Mouse (Mus musculus) Patski (cell line): ENCODE results near the gene Kcna5. TPM values are rescaled to one million over a fixed set of nuclear protein-coding genes. Genes with fewer than 3 reads are reported as not detected.

Experiments
- ATAC-seq: fragments of 100-300 bp; one replicate; pipeline ENCODE4 v1.8.0; 2021
- CTCF ChIA-PET: fragments of 350-600 bp; sonication (Branson Sonifier 250); formaldehyde crosslinking; loops from one replicate; lab custom pipeline; 2022; ENCODE audit warnings: inconsistent platforms; lab: Charles Lee
- POLR2A ChIA-PET: fragments of 350-600 bp; sonication (Branson Sonifier 250); formaldehyde crosslinking; loops from one replicate; lab custom pipeline; 2022; ENCODE audit warnings: antibody characterized with exemption, inconsistent platforms; lab: Charles Lee
- DNase-seq: peaks from one replicate; pipeline ENCODE4 v3.0.0-alpha.2; 2011; ENCODE audit warnings: low read depth, low spot score
- H3K27me3 ChIP-seq: fragments of 371-371 bp; one replicate; pipeline ENCODE4 v1.5.1; 2021
- CTCF ChIP-seq: fragments of 100-300 bp; IDR thresholded peaks from one replicate; pipeline ENCODE4 v1.5.1; 2021
- in situ Hi-C: fragments of 300-500 bp; cut with MboI; formaldehyde crosslinking; loops from 3 replicates; pipeline ENCODE4 v1.11.1; 2018; ENCODE audit warnings: low pct_unique_long_range_greater_than_20kb, mixed read lengths
- polyA plus RNA-seq: library from polyadenylated mRNA; unstranded; gene quantifications from one replicate; pipeline ENCODE4 v1.2.3, GENCODE M21; 2021

The Kcna5 gene
- polyA plus RNA-seq, 1 experiment from 2014 or later: 1.4 TPM

DNA sequence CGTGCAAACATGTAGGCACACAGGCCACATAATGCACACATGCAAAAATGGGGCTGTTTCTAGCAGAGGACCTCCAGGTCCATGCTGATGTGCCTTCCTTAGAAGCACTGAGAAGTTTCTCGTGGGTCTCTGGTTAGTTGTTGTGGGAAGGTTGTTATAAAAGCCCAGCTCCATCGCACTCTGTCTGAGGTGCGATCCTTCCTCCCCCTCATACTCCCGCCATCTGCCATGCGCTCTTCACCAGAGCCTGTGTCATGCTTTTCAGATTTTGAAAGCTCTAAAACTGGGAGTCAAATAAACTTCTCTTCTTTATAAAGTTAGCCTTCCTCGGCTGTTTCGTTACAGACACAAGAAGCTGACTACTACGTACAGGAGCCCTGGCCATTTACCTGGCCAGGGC, 32.1 kb upstream of the Kcna5 start:
- no peak for TF ChIP-seq CTCF
- no peaks in the 10 kb centered on the region for H3K27me3 ChIP-seq
- DNase-seq (no peak), ATAC-seq (no peak)
- POLR2A ChIA-PET: no interaction called here
- in situ Hi-C loops: loop anchor here (10.0 to 25.0 kb wide), 2 partner anchors 413 to 770 kb away; no protein-coding TSS in a partner anchor
- CTCF ChIA-PET: interaction anchor here (0.7 to 3.5 kb wide), 3 partner anchors 66 to 138 kb away, joined by 3 to 12 read pairs (median 4); no protein-coding TSS in a partner anchor

DNA sequence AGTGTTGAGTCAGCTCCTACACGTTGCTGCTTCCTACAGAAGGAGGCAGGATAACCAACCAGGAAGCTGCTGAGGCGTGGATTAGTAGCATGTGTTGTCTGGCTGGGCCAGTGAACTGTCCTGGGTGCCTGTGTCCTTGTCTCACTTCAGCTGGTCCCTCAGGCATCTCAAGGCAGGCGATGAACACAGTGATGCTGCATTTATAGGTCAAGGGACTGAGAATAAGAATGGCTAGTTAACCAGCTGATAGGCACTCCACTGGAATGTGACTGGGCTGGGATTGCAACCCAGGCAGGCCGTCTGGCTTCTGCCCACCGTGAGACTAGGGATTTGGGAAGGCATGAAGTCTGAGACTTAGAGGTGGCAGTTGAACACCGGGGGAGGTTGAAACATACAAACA, 29.2 kb upstream of the Kcna5 start:
- ATAC-seq: no peak
- DNase-seq: no peak
- no peaks in the 10 kb centered on the region for H3K27me3 ChIP-seq
- TF ChIP-seq CTCF: no peak
- ChIA-PET CTCF (interaction anchor here (1.1 to 8.0 kb wide), 18 partner anchors 9 to 139 kb away, joined by 3 to 85 read pairs (median 6); no protein-coding TSS in a partner anchor), POLR2A (no interaction called here)
- in situ Hi-C loops: loop anchor here (5.0 to 25.0 kb wide), 3 partner anchors 143 to 773 kb away; no protein-coding TSS in a partner anchor

DNA sequence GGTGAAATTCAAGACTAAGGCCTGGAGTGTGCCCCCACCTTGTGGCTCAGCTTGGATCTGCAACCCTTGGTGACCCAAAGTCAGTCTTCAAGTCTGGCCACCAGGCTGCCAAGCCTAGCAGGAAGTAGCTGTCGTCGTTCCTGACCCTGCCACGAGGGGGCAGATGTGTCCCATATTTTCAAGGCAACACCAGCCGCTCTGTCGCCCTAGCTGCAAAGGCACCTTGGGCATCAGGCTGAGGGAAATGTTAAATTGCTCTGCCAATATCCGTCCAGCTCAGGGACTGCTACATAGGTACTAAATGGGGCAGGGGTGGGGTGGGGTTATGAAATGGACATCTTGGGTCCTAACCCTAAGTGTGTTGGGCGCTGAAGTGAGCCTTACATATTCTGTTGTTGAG, 28.7 kb upstream of the Kcna5 start:
- CTCF ChIA-PET: interaction anchor here (1.1 to 8.0 kb wide), 19 partner anchors 10 to 139 kb away, joined by 3 to 85 read pairs (median 5); no protein-coding TSS in a partner anchor
- in situ Hi-C loops: loop anchor here (5.0 to 25.0 kb wide), 3 partner anchors 143 to 773 kb away; no protein-coding TSS in a partner anchor
- ATAC-seq: peak; percentile 10

DNA sequence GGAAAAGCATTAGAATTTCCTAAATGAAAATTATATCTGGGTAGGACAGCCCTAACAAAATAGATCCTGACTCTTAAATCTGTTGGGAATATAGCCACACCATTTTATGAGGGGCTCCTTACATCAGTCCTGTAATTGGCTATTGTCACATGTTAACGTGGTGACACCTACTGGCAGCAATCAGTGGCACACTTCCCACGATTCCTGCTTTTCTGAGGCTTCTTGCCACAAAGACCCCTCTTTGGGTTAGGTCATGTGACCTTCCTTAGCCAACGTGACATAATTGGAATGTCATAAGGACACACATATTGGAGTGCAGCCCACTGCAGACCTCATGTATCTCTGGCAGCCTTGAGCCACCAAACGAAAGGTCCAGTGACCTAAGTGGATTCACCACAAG, 26.5 kb upstream of the Kcna5 start:
- no peak for ATAC-seq
- DNase-seq: no peak
- in situ Hi-C loops: loop anchor here (5.0 to 25.0 kb wide), 3 partner anchors 146 to 776 kb away; no protein-coding TSS in a partner anchor
- CTCF ChIA-PET: interaction anchor here (1.0 to 8.0 kb wide), 6 partner anchors 11 to 141 kb away, joined by 3 to 85 read pairs (median 15); no protein-coding TSS in a partner anchor
- TF ChIP-seq CTCF: peak; percentile 71
- POLR2A ChIA-PET: no interaction called here
- no peaks in the 10 kb centered on the region for H3K27me3 ChIP-seq

More for the DNA sequence above, 28.7 kb upstream of the Kcna5 start:
- H3K27me3 ChIP-seq: no peaks in the 10 kb centered on the region
- peak; percentile 98 for TF ChIP-seq CTCF
- peak; percentile 72 for DNase-seq
- POLR2A ChIA-PET: no interaction called here

DNA sequence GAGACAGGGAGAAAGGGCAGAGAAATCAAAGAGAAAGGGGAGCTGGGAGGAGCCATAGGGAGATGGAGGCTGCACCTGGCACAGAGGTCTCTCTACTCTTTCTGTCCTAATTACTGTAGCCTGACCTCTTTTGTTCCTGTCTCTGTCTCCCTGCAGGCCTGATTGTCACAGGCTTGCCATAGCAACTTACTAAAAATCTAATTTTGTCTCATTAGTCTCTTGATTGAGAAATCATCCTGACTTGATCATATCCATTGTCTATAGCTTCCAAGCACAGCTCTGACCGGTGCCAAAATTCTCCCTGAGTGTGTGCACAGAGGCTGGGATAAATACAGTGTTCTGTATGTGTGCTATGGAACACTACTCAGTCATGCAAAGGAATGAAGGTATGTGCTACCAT, 25.5 kb upstream of the Kcna5 start:
- DNase-seq: no peak
- in situ Hi-C loops: loop anchor here (5.0 to 25.0 kb wide), 3 partner anchors 147 to 777 kb away; no protein-coding TSS in a partner anchor
- CTCF ChIA-PET: interaction anchor here (0.9 to 8.0 kb wide), 10 partner anchors 10 to 142 kb away, joined by 3 to 85 read pairs (median 8); no protein-coding TSS in a partner anchor
- no peak for TF ChIP-seq CTCF
- POLR2A ChIA-PET: interaction anchor here (0.5 to 1.2 kb wide), 2 partner anchors 10 to 33 kb away, joined by 3 read pairs; no protein-coding TSS in a partner anchor
- ATAC-seq: no peak
- no peaks in the 10 kb centered on the region for H3K27me3 ChIP-seq

DNA sequence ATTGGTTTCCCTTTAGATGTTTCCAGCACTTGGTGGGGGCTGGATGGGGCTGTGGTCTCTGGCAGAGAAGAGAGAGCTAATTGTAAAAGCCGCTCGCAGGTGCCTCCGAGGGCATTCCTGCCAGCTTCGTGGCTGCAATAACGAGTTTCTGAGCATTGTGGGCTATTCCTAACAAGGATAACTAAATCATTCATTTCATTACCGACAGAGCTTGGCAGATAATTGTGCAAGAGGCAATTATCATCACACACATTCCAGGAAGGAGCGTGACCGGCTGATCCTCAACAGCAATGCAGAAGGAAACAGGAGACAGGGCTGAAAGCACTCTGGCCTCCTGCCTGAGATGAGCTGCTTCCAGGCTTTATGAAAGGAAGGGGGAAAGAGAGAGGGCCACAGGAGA, 24.8 kb upstream of the Kcna5 start:
- no peaks in the 10 kb centered on the region for H3K27me3 ChIP-seq
- in situ Hi-C loops: loop anchor here (5.0 to 25.0 kb wide), 3 partner anchors 147 to 777 kb away; no protein-coding TSS in a partner anchor
- ChIA-PET CTCF (interaction anchor here (0.9 to 8.0 kb wide), 9 partner anchors 8 to 74 kb away, joined by 3 to 85 read pairs (median 5); no protein-coding TSS in a partner anchor), POLR2A (interaction anchor here (1.0 kb wide), 1 partner anchor 56 kb away, joined by 5 read pairs; no protein-coding TSS in a partner anchor)
- peak; percentile 89 for DNase-seq
- peak; percentile 77 for ATAC-seq
- TF ChIP-seq CTCF: no peak

DNA sequence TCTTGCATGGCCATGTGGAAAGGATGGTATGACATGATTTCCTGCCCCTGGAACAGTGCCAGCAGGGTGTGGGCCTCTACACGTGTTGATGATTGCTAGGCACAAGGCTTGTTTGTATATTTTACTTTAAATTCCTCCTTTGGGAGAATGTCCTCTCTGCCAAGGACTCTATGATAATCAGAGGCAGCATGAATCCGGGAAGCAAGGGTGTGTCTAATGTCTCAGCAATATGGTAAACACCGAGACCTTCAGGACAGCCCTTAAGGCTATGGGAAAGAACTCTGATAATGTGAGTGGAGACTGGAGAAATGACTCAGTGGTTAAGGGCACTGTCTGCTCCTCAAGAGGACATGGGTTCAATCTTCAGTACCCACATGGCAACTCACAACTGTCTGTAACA, 23.1 kb upstream of the Kcna5 start:
- DNase-seq: no peak
- ATAC-seq: no peak
- H3K27me3 ChIP-seq: no peaks in the 10 kb centered on the region
- in situ Hi-C loops: loop anchor here (10.0 to 25.0 kb wide), 2 partner anchors 779 to 933 kb away; no protein-coding TSS in a partner anchor
- TF ChIP-seq CTCF: no peak
- POLR2A ChIA-PET: no interaction called here
- CTCF ChIA-PET: interaction anchor here (1.4 to 8.0 kb wide), 3 partner anchors 14 to 58 kb away, joined by 4 to 85 read pairs (median 10); no protein-coding TSS in a partner anchor

DNA sequence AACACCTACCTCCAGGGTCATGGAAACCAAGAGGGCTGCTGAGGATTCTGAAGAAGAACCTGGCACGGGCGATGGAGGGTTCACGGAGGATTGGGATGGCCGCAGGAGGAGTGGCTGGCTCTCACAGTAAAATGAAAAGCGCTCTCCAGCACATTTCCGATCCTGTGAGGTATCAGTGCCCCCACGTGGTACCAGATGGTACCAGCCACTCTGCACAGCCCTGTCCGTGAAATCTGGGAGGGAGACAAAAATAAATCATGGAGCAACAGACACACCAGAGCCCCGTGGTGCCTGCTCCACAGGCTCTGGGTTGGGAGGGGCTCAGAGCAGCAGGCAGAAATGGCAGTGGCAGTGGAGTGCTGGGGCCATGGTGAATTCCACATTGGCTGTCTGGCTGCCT, 18.6 kb upstream of the Kcna5 start:
- TF ChIP-seq CTCF: peak; percentile 51
- in situ Hi-C loops: loop anchor here (5.0 to 25.0 kb wide), 3 partner anchors 57 to 929 kb away; no protein-coding TSS in a partner anchor
- POLR2A ChIA-PET: interaction anchor here (0.9 kb wide), 1 partner anchor 47 kb away, joined by 3 read pairs; no protein-coding TSS in a partner anchor
- CTCF ChIA-PET: interaction anchor here (0.7 to 7.3 kb wide), 7 partner anchors 8 to 53 kb away, joined by 3 to 80 read pairs (median 5); no protein-coding TSS in a partner anchor
- H3K27me3 ChIP-seq: no peaks in the 10 kb centered on the region
- ATAC-seq (no peak), DNase-seq (no peak)

DNA sequence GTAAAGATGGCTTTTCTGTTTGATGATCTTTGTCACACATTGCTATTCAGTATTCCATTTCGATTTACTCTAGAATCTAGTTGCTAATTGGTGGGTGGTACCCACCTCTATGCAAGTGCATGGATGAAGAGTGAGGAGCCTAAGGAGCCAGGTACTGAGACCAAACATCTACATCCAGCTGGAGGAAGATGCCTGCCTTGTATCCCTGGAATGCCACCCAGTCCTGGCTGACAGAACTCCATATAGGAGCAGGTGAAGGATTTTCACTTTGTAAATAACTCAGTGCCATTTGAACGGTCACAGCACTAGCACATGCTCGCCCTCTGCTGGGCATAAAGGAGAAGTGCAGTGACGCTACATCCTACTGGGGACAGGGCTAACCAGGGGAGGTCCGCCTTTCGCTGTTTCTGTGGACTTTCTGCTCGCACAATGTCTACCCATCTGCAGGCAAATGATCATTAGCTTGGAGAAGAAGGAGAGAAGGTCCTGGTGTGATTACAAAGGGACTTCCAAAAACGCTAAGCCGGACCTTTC, 16.7 kb upstream of the Kcna5 start:
- H3K27me3 ChIP-seq: no peaks in the 10 kb centered on the region
- in situ Hi-C loops: loop anchor here (5.0 to 25.0 kb wide), 3 partner anchors 55 to 927 kb away; no protein-coding TSS in a partner anchor
- peak; percentile 93 for TF ChIP-seq CTCF
- DNase-seq: no peak
- CTCF ChIA-PET: interaction anchor here (0.9 to 7.3 kb wide), 17 partner anchors 8 to 1605 kb away, joined by 3 to 80 read pairs (median 6); no protein-coding TSS in a partner anchor
- POLR2A ChIA-PET: interaction anchor here (0.9 to 1.5 kb wide), 2 partner anchors 16 to 44 kb away, joined by 3 read pairs; no protein-coding TSS in a partner anchor
- no peak for ATAC-seq
